Mouse (Mus musculus): ENCODE measurements at regions not wholly inside any gene's neighbourhood (a gene's known extent, or its start where the extent isn't known, plus 50 kb on each side); places are given as distances from the start of the nearest gene placed in this dataset.

GRCm38 (mm10) chr19:27585566-27585965 lies 155.9 kb upstream of the Pum3 start:
- TF ChIP-seq POLR2A (IDR thresholded peaks at IDR 0.05; ENCODE audit: low read depth, low read length) (no peak), E2F4 (IDR thresholded peaks at IDR 0.05; ENCODE audit: insufficient replicate concordance, low read depth, low read length) (no peak), MEF2A (IDR thresholded peaks at IDR 0.05; ENCODE audit: borderline replicate concordance, low read depth, low read length) (no peak), NRF1 (IDR thresholded peaks at IDR 0.05; ENCODE audit: low read depth, low read length) (no peak), CTCF (conservative IDR thresholded peaks at IDR 0.05 in 1 of 2, IDR thresholded peaks at IDR 0.05 in 1 of 2; ENCODE audit: low read depth in 2 of 2, low read length in 2 of 2) (no peak), SIN3A (IDR thresholded peaks at IDR 0.05; ENCODE audit: low read length) (no peak), MXI1 (IDR thresholded peaks at IDR 0.05; ENCODE audit: low read depth, low read length) (no peak), ELF1 (IDR thresholded peaks at IDR 0.05; ENCODE audit: low read depth, low read length) (no peak)

Measured in CH12.LX (cell line).